Mouse (Mus musculus) C3H10T1/2 (cell line): ENCODE data around the gene Spata17. TPM values are rescaled to one million over a fixed set of nuclear protein-coding genes. Genes with fewer than 3 reads are reported as not detected.

ENCODE experiments used
- polyA plus RNA-seq, 2 experiments: library from polyadenylated mRNA; unstranded; fragments of >200 nt; fragmentation: generic; extraction: Trizol; gene quantifications; one replicate each; pipeline ENCODE4 v1.2.1; 2012; ENCODE audit warnings: missing spikeins in 2 of 2

Gene Spata17
- polyA plus RNA-seq: under 1 TPM in 1 of 2 experiments, not detected in 1; 0.24 TPM

GRCm38 (mm10) chr1:187215181-187216116, at the start of gene Spata17, which contains the start of gene Gpatch2:
TSS of gene Spata17 (minus strand) at chr1:187215465.
TSS of gene Gpatch2 (plus strand) at chr1:187215508.

Other genes starting within 250 kb of the Spata17 start
- not detected for gene D1Pas1, start 248.0 kb downstream of the Spata17 start, polyA plus RNA-seq
- gene Gpatch2, start within 50 bp of the Spata17 start, polyA plus RNA-seq: 1 to 10 TPM in 1 of 2 experiments, under 1 TPM in 1; 0.37 to 3.3 TPM